Mouse (Mus musculus): ENCODE measurements at regions not wholly inside any gene's neighbourhood (a gene's known extent, or its start where the extent isn't known, plus 50 kb on each side); places are given as distances from the start of the nearest gene placed in this dataset.

- DNase-seq, result no peak
Measured at GRCm38 (mm10) chr3:61849317-61849716, 483.6 kb upstream of the B430305J03Rik start.

DNA sequence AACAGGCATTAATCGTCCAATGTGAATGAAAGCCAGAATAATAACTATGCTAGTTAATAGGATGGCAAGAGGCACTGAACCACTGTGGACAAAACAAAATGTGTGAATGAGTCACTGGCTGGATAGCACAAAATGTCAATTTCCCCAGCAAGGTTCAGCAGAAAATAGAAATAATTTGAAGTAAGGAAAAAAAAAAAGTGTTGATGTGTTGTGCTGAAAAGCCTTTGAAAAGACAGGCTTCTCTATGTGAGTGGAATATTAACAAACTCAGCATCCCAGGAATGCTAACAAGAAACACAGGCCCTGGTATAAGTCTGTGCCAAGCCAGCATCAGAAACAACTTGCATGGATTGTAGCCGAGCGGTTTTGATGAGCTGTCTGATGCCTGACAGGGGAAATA, 481.0 kb upstream of the B430305J03Rik start:
- DNase-seq, result no peak

GRCm38 (mm10) chr3:61839355-61840009, 473.7 kb upstream of the B430305J03Rik start:
- DNase-seq, result peak in 1 of 2 experiments; percentile 12

DNA sequence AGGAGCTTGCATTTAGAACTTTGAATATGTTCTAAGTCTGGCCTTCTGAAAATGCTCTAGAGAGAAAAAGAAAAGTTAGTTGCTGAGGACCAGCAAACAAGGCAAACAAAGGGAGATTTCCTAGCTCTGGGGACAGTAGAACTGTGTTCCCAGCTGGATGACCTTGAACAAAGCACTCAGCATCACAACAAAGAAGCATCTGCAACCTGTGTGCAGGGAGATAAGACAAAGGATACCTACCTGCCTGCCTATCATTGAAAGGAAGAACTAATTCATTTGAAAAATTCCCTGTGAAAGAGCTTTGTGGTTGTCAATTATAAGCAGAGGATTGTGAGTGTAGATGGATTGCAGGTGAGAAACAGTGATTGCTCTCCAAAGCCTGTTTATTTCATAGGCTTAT, 451.1 kb upstream of the B430305J03Rik start:
- DNase-seq, result no peak

- DNase-seq, result no peak
Measured at GRCm38 (mm10) chr3:61796021-61796420, 430.3 kb upstream of the B430305J03Rik start.

- no peak for DNase-seq
Measured at GRCm38 (mm10) chr3:61790674-61791073, 424.9 kb upstream of the B430305J03Rik start.

Data from thymus, postnatal 36 days (tissue).